Mouse (Mus musculus) liver, adult 2 months (tissue): ENCODE results near the gene Rag1. TPM values are rescaled to one million over a fixed set of nuclear protein-coding genes. Genes with fewer than 3 reads are reported as not detected.

Source experiments
- DNase-seq: peaks from one replicate; pipeline ENCODE4 v3.0.0-alpha.2; 2011; ENCODE audit warnings: low read depth, low spot score; ENCODE audit errors: extremely low read depth
- H3K27ac ChIP-seq: fragments of 200-500 bp; replicated peaks from 2 replicates; pipeline ENCODE4 v1.5.1; 2012; ENCODE audit warnings: low read depth, mild to moderate bottlenecking, control low read depth, inconsistent platforms, low read length; ENCODE audit not compliant: insufficient read depth
- H3K27me3 ChIP-seq: fragments of 200-500 bp; 2 replicates; pipeline ENCODE4 v1.6.1; 2012; ENCODE audit warnings: mild to moderate bottlenecking, moderate library complexity, low read length, inconsistent platforms; ENCODE audit not compliant: control insufficient read depth, insufficient read depth
- H3K36me3 ChIP-seq: fragments of 200-500 bp; 2 replicates; pipeline ENCODE4 v1.6.1; 2012; ENCODE audit warnings: low read length, inconsistent platforms; ENCODE audit not compliant: control insufficient read depth, insufficient read depth
- H3K4me1 ChIP-seq: fragments of 200-500 bp; 2 replicates; pipeline ENCODE4 v1.6.1; 2011; ENCODE audit warnings: low read length; ENCODE audit not compliant: control insufficient read depth, insufficient read depth
- H3K4me3 ChIP-seq: fragments of 200-500 bp; 2 replicates; pipeline ENCODE4 v1.5.1; 2011; ENCODE audit warnings: low read depth, mild to moderate bottlenecking, control low read depth, low read length, moderate library complexity; ENCODE audit not compliant: insufficient read depth
- H3K79me2 ChIP-seq: fragments of 200-500 bp; 2 replicates; pipeline ENCODE4 v1.6.1; 2012; ENCODE audit warnings: inconsistent platforms, mild to moderate bottlenecking, low read length, moderate library complexity; ENCODE audit not compliant: control insufficient read depth, insufficient read depth
- H3K9ac ChIP-seq: fragments of 200-500 bp; 2 replicates; pipeline ENCODE4 v1.6.1; 2012; ENCODE audit warnings: low read depth, mild to moderate bottlenecking, control low read depth, inconsistent platforms, low read length
- CTCF ChIP-seq: fragments of 200-500 bp; IDR thresholded peaks from 2 replicates; pipeline ENCODE4 v1.5.1; 2011; ENCODE audit warnings: low read depth, low read length, control low read depth
- POLR2A ChIP-seq: fragments of 200-500 bp; IDR thresholded peaks from 2 replicates; pipeline ENCODE4 v1.6.1; 2011; ENCODE audit warnings: low read length, control low read depth; ENCODE audit not compliant: insufficient read depth; ENCODE audit errors: extremely low read depth
- WGBS: fragments of 180-500 bp; shearing (Covaris S2); methylation state at CpG from one replicate; pipeline ENCODE4 v1.1.7; 2018; 5-methylcytosine and 5-hydroxymethylcytosine counted together
- polyA plus RNA-seq: library from polyadenylated mRNA; depleted of rRNA; stranded (reverse); fragments of >200 nt; gene quantifications from 2 replicates; pipeline ENCODE4 v1.2.3, GENCODE M21; 2012
- total RNA-seq: library from RNA; depleted of rRNA; stranded (reverse); fragments of >200 nt; gene quantifications from 2 replicates; pipeline ENCODE4 v1.2.3, GENCODE M21; 2014

The Rag1 gene
- total and polyA plus RNA-seq, 2 experiments, result not detected

DNA sequence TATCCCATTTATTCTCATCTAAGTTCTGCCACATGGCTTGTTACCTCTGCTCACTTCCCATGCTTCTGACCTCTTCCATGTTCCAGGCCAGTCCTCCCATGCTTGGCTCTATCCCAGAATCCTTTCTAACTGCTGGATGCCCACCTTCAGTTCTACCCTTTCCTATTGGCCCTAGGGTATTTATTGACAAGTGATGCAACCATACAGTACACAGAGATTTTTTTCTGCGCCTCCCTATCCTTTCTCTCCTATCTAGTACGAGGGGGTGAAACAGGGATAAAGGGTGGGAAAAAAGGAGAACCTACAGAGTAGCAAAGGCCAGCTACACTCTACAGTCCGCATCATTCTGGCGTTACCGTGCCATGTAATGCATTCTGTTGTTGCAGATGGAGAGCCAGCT lies 38.7 kb upstream of the Rag1 start:
- Histone ChIP-seq H3K4me3 (no peak overlapping the region), H3K27me3 (no peaks in the 10 kb centered on the region), H3K9ac (no peak overlapping the region), H3K27ac (no peak overlapping the region), H3K79me2 (no peaks in the 10 kb centered on the region), H3K36me3 (peaks cover 48% of the 10 kb centered on the region), H3K4me1 (no peaks in the 10 kb centered on the region)
- WGBS, result 89% methylated on average over 5 of the region's 5 CpGs
- no peak for DNase-seq
- TF ChIP-seq CTCF (no peak), POLR2A (no peak)

DNA sequence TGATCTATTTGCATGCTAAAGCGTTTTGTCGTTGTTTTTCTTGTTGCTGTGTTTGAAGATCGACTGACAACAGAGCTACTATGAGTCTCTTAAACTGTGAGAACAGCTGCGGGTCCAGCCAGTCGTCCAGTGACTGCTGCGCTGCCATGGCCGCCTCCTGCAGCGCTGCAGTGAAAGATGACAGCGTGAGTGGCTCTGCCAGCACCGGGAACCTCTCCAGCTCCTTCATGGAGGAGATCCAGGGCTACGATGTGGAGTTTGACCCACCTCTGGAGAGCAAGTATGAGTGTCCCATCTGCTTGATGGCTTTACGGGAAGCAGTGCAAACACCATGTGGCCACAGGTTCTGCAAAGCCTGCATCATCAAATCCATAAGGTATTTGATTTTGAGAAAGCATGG lies 35.1 kb upstream of the Rag1 start:
- Histone ChIP-seq H3K4me1 (peaks cover 3% of the 10 kb centered on the region; the same call in 1 of the 2 replicates), H3K9ac (no peak overlapping the region), H3K27ac (no peak overlapping the region), H3K27me3 (no peaks in the 10 kb centered on the region), H3K79me2 (0 out of 2 replicates have a peak, but pooled peaks cover 4% of the 10 kb centered on the region), H3K4me3 (no peak overlapping the region), H3K36me3 (peaks cover 24% of the 10 kb centered on the region)
- DNase-seq, result peak; percentile 36
- TF ChIP-seq CTCF (no peak), POLR2A (no peak)
- WGBS, result 57% methylated on average over 12 of the region's 12 CpGs

DNA sequence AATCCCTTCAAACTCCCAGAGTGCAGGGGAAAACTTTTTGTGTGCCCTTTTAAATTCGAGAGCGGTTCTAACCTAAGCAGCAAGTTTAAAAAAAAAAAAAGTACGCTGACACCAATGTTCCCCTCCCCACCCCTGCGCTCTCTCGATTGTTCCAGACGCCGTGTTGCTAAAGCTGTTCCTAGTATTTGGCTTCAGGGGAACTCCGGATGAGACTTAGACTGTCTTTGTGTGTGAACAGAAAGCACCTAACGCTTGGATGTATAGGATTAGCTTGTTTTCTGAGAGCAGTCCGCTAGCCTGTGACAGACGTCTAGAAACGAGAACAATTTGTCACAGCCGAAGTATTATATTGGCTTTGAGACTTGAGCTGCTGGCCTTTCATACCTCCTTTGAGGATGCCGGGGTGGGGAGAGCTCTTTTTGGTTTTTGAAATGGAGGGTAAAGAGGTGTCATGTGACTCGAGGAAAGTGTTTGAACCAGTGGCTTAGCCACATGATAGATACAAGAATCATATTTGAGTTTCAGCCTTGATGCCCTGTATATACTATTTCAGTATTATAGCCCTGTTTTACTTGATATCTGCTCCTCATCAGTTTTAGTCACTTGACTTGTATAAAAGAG lies 30.0 kb upstream of the Rag1 start:
- Histone ChIP-seq H3K4me3 (peak overlapping the region; percentile 98; the same call in 1 of the 2 replicates), H3K27ac (no peak overlapping the region), H3K27me3 (no peaks in the 10 kb centered on the region), H3K4me1 (peaks cover 8% of the 10 kb centered on the region; the same call in 1 of the 2 replicates), H3K9ac (0 out of 2 replicates have a peak overlapping the region, but pooled peaks have one; percentile 37), H3K36me3 (no peaks in the 10 kb centered on the region), H3K79me2 (peaks cover 10% of the 10 kb centered on the region; the same call in 1 of the 2 replicates)
- TF ChIP-seq CTCF (no peak), POLR2A (no peak)
- DNase-seq, result peak; percentile 30
- 4% methylated on average over 15 of the region's 15 CpGs for WGBS

DNA sequence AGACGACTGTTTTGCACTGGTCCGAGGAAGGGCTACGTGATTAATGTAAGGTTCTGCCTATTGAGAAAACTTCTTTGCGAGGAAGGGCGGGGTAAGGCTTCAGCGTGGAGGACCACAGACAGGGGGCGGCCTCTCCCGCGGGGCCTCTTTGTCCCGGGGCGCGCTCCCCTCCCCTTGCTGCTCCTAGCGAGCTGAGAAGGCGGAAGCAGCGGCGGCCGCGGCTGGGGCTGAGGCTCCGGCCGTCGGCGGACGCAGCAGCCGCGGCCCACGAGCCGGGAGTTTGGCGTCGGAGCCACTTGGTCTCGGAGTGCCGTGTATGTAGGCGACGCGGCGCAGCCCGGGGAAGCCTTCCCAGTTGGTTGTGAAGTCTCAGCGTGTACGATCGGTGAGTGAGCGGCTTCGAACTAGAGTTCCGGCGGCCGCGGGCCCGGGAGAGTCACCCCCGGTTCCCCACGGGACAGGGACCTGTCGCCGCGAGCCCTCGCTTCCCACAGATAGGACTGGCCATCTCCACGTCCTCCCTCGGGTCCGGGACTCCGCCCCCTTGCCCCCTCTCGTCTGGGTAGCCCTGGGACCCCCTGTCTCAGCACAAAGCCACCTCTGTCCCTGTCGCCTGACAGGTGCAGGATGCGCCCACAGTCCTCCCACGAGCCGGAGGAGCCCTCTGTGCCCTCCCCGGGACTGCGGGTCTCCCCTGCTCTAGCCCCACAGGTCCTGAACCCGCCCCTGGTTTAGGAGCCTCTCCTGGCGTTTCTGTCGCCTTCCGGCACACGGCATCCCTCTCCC lies 29.1 kb upstream of the Rag1 start, which contains the start of gene Traf6:
TSS of gene Traf6 (plus strand) at position 194 of the 786 bp plus-strand sequence.
- peak within 1 kb of the TSS; percentile 17; the same call in 1 of the 2 replicates for H3K27ac ChIP-seq
- peak; percentile 57 for DNase-seq
- under 1% methylated on average over 68 of the region's 68 CpGs for WGBS

DNA sequence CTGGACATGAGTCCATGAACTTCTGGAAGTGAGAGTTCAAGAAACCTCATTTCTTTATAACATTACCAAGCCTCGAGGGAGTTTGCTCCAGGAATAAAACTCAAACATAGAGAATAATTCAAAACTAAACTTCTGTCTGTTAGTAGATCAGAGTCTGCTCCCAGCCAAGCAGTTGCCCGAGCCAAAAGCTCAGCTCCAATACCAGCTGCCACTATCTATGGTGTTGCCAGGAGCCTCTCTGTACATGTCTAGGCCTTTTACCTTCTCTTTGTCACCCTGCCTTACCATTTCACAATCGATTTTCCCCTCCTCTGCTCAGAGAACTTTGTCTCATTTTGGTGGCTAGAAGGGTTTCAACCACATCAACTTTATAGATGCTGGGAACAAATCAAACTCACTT lies 24.2 kb upstream of the Rag1 start:
- TF ChIP-seq POLR2A (no peak), CTCF (no peak)
- H3K4me1 ChIP-seq, result peaks cover 2% of the 10 kb centered on the region; the same call in 1 of the 2 replicates
- peaks cover 3% of the 10 kb centered on the region; the same call in 1 of the 2 replicates for H3K79me2 ChIP-seq
- no peak overlapping the region for H3K9ac ChIP-seq
- H3K27ac ChIP-seq, result no peak overlapping the region
- whole genome bisulfite sequencing, result 65% methylated on average over 3 of the region's 3 CpGs
- H3K27me3 ChIP-seq, result no peaks in the 10 kb centered on the region
- no peak for DNase-seq
- no peaks in the 10 kb centered on the region for H3K36me3 ChIP-seq
- no peak overlapping the region for H3K4me3 ChIP-seq

More for the DNA sequence above, 29.1 kb upstream of the Rag1 start, which contains the start of gene Traf6:
- H3K36me3 ChIP-seq, result no peaks in the 10 kb centered on the region
- TF ChIP-seq CTCF, result peak; percentile 79
- peak; percentile 46; the same call in 1 of the 2 replicates for TF ChIP-seq POLR2A
- peak within 1 kb of the TSS; percentile 98 for H3K4me3 ChIP-seq
- H3K4me1 ChIP-seq, result peaks cover 8% of the 10 kb centered on the region; the same call in 1 of the 2 replicates
- peak within 1 kb of the TSS; percentile 97 for H3K9ac ChIP-seq
- H3K79me2 ChIP-seq, result peaks cover 10% of the 10 kb centered on the region; the same call in 1 of the 2 replicates
- H3K27me3 ChIP-seq, result no peaks in the 10 kb centered on the region
